Mouse (Mus musculus) gastrocnemius, postnatal 14 days (tissue): ENCODE measurements at regions not wholly inside any gene's neighbourhood (a gene's known extent, or its start where the extent isn't known, plus 50 kb on each side); places are given as distances from the start of the nearest gene placed in this dataset.
A peak's percentile ranks its signal among the peaks of the same experiment; 100 is the strongest.

Source experiments
- DNase-seq: peaks from one replicate; pipeline ENCODE4 v3.0.0; 2021; ENCODE audit warnings: mixed read lengths
- intact Hi-C: fragments of 180-260 bp; cut with DNase I; formaldehyde crosslinking; loops from one replicate; pipeline ENCODE4 v1.15.1; 2025; ENCODE audit warnings: low total_unique reads

DNA sequence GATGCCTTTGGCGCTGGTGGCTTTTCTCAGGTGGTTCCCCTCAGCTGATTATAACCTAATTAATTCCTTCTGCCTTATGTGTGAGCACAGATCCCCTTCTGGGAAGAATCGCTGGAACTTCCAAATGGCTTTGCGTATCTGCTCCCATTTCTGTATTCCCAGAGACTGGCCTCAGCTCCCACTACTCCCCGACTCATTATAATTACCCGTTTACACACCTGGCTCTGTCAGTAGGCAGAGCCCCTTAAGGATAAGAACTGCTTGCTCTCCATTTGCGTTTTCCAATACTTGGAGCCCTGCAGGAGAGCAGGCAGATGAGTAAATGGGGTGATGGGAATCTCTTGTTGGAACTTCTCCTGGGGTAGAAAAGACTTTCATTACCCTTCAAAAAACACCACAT, 108.1 kb upstream of the Arg1 start:
- no peak for DNase-seq
- intact Hi-C loops, result no loop called here

DNA sequence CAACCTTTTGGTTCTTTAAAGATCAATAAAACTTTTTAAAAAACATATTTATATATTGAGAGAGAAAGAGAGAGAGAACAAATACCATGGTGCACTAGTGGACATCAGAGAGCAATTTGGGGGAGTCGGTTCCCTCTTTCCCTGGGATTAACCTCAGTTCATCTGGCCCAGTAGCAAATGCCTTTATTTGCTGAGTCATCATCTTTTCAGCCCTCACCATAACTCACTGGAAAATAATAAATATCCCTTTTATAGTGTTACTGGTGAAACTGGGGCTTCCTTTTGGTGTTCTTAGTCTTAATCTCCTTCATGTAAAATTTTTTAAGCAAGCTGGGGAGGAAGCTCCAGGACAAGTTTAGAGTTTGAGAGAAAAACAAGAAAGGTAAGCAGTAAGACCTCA, 105.3 kb upstream of the Arg1 start:
- DNase-seq, result no peak
- intact Hi-C loops, result no loop called here

DNA sequence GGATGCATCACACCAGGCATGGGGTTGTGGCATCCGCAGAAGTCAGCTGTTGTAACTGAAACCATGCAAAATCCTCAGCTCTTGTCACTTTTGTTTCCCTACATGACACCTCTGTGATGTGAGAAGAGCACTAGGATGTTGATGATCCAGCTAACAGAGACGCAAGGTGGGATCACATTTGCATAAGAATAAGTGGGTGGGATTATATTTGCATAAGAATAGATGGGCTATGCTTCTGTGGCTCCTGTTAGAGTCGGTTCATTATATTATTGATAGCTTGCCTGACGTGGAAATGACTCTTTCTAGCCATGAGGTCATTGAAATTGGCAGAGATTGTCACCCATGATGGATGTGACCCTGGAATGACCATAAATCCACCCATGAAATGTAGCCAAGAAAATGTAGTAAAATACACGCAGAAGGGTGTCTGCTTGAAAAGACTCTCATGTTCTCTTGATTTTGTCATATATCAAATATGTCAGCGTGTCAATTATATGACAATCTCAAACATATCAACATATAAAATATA, 102.2 kb upstream of the Arg1 start:
- intact Hi-C loops, result no loop called here
- DNase-seq, result no peak

DNA sequence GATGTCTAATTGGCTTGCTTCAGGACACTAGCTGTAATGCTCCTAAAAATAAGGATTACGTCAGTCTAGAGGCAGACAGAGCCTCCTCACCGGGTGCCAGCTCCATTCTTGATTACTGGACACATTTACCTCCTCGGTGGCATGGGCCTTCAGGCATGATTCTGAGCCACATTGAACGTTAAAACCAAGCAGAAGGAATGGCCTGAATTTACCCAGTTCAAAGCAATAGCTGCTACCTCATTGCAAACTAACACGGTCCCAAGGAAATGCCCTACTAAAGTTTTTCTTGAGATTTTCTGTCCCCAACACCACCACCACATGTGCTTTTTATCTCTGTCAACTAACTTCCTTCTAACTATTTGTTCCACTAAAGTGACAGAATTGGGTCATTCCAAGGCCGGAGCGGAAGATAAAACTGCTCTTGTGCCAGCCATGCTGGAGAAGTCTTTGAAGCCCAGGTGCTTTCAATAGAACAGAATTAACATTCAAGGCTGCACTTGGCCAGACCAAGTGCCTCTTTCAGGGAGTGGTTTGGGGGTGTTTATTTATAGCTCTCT, 96.4 kb upstream of the Arg1 start:
- peak; percentile 37 for DNase-seq

DNA sequence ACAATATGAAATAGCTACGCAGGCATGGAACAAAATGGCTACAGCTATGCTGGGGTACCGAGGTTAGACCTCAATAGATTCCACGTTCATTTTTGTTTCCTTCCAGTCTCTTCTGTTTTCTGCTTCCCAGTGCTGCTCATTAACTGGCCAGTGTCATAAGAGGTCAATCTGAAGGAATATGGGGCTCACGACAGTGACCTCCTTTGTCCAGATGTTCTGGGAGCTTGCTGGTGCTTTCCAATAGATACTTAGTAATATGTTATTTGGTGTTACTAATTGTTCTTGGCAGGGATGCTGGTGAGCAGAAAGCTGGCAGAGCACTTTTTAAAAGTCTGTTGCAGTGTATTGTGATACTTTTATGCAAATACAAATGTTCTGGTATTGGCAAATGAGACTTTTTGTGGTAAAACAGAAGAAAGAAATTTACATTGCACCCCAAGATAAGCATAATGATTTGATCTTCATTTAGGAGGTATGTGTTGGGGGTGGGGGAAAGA, 95.8 kb upstream of the Arg1 start:
- intact Hi-C loops, result no loop called here
- no peak for DNase-seq

More for the DNA sequence above, 96.4 kb upstream of the Arg1 start:
- intact Hi-C loops, result no loop called here

DNA sequence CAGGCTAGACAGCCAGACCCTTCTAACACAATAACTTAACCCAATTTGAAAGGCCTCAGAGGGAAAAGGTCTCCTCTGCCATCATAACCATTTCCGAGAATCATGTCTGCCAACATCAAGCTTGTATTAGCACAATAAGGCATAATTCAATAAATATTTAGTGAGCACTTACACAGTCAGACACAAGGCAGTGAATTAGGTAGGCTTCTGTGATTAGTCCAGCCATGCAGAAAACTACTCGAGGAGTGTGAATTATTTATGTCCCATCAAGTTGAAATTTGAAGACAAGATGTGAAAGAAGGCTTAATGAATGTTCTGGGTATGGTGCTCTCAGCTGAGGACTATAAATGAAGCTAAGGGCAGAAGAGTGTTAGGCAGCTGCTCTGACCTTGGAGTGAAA, 91.7 kb upstream of the Arg1 start:
- intact Hi-C loops, result no loop called here
- no peak for DNase-seq

DNA sequence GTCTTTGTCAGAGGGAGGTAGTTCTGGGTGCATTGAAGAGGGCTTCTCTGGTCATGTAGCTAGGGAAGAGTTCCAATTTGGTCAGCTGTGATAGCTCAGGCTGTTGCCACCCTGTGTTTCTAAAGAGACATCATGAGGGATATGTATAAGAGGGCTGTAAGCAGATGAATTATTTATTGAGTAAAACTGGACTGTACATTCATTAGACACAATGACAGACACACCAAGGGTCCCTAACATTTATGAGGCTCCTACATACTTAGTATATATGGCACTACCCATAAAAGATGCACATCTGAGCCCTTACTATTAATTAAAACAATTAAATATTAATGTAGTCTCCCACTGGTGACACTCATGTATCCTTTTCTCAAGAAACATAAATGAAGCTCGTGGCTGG, 90.6 kb upstream of the Arg1 start:
- intact Hi-C loops, result no loop called here
- no peak for DNase-seq

DNA sequence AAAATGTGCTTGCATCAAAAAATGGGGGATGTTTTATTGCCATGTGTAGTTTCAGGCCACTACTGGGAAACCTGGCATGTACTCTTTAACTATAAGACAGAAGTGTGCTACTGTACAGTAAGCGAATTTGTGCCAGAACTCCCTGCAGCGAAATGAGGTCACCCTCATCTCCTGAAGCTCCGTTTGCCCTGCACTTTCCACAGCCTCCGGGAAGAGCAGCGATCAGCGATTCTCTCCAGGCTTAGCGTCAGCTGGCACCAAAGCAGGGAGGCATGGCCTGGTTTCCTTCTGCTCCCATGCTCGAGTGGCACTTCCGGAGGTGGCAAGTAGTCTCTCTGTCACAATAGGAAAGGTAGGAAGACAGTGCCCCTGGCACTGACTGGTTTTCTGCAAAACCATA, 88.8 kb upstream of the Arg1 start:
- intact Hi-C loops, result no loop called here
- peak; percentile 53 for DNase-seq

DNA sequence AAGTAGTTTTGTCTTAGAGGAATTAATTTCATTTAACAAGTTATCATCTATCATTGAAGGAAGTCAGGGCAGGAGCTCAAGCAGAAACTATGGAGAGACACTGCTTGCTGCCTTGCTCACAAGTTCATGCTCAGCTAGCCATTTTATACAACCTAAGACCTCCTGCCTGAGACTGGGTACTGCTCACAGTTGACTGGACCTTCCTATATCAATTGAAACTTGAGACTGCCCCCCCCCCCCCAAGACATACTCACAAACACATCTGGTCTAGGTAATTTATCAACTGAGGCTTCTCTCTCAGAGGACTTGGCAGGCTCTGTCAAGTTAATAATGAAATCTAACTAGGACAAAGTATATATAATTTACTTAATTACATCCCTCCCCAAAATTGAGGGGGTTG, 84.8 kb upstream of the Arg1 start:
- DNase-seq, result no peak
- intact Hi-C loops, result no loop called here

DNA sequence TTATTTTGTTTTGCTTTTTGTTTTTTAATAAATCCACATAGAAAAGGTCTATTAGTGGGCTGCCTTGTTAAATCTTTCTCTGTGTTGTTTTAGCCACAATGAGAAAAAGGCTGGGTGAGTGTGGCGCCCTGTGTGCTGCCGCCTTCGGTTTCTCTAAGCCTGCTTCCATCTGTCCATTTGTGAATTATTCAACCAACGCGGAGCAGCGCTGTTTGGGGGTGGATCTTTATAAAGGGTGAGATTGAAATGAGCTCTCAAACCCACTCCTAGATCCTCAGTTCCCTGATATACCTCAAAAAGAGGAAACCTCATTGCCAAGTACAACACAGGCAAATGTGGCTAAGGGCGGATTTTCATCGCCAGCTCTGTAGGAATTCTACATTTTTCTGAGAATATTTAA, 74.0 kb upstream of the Arg1 start:
- DNase-seq, result no peak
- intact Hi-C loops, result no loop called here

DNA sequence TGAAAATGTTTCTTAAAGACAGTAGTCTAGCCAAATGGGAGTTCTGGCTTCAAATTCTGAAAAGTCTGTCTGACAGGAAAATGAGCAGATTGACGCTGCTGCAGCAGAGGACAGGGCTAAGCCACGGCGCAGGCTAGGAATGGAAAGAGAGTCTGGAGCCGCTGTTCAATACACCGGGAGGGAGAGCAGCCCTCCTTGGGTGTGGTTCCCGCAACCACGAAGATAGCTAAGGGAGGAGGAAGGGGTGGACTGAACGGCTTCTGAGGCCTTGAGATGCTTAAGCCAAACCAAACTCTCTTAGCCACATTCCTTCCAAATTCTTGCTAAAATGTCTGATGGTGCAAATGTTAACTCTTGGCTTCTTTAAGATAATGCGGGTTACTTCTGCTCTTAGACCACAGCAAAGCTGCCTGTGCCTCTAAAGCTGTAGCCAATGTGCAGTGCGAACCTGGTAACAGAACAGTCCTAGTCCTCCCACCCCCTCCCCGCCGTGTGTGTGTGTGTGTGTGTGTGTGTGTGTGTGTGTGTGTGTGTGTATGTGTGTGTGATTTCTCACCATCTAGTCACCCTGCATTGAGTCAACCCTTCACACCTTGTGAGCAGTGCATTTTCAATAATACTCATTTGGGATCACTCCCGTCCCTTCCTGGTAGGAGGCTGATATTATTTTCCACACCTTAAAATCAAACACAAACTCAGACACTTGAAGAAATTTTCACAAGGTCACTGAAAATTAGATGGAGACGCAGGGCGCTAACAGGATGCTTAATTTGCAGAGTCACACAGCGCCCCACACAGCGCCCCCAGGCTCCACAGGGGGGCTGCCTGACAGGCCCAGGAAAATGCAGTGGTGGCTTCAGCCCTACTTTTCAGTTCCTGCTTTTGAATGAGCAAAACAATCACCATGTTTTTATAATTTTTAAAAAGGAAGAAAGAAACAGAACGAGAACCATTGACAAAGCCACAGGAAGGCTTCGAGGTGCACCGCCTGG, 73.2 kb upstream of the Arg1 start:
- intact Hi-C loops, result no loop called here
- no peak for DNase-seq

DNA sequence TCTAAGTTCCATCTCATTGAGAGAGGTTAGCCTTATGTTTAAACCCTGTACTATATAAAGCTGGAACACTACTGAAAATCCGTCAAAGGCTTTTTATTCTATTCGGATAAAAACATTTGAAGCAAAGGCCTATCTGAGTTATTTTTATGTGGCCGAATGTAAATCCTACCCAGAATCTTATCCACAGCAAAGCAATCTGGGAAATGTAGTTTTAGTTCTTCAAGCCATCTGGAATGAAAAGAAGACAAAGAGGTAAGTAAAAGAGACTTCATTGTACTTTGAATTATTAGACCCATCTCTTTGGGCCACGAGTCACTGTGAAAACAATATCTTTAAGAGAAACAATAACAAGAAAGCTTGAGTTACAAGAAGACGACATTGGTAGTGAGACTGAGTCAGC, 72.5 kb upstream of the Arg1 start:
- intact Hi-C loops, result no loop called here
- DNase-seq, result no peak

DNA sequence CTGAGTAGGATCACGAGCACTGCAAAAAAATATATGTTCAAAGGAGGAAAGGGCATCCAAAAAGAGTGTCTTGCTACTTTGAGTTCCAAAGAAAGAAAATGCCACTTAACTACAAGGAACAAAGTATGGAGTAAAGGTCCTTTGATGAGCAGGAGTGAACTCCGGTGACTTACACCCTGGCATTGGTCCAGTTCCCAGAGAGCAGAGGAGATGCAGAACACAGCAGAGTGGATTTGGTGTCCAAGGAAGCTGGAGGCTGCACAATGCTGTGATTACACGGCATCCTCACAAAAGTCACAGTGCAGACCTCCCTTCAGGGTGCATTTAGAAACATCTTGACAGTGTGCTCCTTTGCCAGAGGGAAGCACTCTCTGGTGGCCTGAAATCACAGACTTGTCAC, 70.4 kb upstream of the Arg1 start:
- no peak for DNase-seq
- intact Hi-C loops, result no loop called here

DNA sequence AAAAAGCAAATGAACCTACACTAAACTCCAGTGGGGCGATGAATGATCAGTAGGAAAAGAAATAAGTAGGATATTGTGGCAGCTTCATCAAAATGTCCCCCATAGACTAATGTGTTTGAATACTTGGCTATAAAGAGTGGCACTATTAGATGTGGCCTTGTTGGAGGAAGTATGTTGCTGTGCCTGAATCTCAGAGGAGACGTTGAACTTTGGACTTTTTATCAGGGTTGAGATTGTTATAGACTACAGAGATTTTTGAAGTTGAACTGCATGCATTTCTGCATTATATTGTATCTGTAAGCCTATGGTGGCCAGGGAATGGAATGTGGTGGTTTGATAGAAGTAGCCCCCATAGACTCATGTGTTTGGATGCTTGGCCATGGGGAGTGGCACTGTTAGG, 68.5 kb upstream of the Arg1 start:
- no peak for DNase-seq
- intact Hi-C loops, result no loop called here

DNA sequence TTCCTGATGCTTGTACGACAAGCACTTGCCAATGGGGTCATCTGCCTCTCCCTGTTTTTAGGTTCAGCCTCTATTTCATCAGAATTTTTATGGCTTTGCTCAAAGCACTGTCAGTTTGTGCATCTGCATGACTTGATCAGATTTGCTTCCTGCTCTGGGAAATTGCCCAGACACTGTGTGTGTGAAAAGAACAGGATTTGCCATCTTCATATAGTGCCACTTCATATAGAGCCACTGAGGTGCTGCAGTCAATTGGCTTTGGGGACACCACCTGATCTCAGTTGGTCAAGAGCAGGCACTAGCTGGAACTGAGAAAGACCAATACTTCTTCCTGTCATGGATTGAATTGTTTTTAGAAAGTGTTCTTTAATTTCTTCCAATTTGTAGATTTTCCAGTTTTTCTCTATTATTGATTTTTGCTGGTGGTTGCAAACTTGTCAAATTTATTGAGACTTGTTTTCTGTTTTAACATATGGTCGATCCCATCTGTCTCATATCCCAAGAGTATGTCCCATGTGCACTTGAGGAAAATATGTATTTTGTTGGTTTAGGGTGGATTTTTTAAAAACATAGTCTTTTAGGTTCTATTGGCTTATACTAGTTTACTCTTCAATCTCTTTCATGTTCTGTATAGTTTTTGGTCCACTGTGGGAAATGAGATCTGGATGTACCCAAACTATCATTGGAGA, 62.8 kb upstream of the Arg1 start:
- intact Hi-C loops, result no loop called here
- DNase-seq, result no peak

DNA sequence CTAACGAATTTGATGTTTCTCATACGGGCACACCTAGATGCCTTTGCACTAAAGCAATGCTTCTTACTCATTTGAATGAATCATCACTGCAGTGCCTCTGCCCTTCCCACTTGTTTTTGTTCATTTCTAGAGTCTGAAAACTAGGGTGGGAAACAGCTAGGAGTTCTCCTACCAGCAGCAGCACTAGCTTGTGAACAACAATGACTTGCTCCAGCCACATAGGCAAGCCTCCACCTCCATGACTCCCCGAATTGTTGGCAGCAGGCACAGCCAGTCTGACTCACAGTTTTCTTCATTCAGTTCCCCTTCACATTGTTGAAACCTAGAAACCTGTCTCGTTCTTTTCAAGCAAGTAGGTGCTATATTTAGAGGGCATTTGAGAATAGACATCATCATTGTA, 57.5 kb upstream of the Arg1 start:
- intact Hi-C loops, result no loop called here
- no peak for DNase-seq

DNA sequence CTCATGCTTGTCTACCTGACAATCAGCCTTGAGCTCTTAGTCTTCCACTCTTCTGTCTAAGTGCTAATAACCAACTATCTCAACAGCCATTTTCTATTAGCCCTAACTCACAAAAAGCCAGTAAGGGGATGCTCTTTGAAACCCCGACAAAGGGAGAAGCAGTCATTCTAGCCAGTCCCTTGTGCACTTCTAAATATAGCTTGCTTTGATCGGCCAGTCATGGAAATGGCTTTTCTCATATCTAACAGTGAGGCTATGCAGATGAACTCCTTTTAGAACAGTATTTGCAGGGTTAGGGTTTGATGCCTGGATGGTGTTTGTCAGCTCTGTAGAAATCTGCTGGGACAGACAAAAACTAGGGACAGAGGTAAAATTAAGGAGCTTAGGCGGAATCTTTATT, 54.5 kb upstream of the Arg1 start:
- intact Hi-C loops, result no loop called here
- DNase-seq, result no peak
